Mouse (Mus musculus): ENCODE measurements around the gene Lipt2. TPM values are rescaled to one million over a fixed set of nuclear protein-coding genes. Genes with fewer than 3 reads are reported as not detected.

Gene Lipt2
- polyA plus RNA-seq (2014; fragmentation: Nextera tagmentation; extraction: Ambion mirVana): 19.2 and 20.2 TPM in 2 replicates

- Histone ChIP-seq H3K27ac (peak within 1 kb of the TSS; percentile 88), H3K4me1 (replicated peaks; ENCODE audit: control insufficient read depth, insufficient read depth, low read length) (0 out of 2 replicates have a peak, but pooled peaks cover 4% of the 10 kb centered on the region), H3K27me3 (ENCODE audit: control insufficient read depth, insufficient read depth, low read length) (no peaks in the 10 kb centered on the region), H3K4me3 (replicated peaks; ENCODE audit: low read length) (peak within 1 kb of the TSS; percentile 83), H3K9me3 (ENCODE audit: control insufficient read depth, low read length) (no peaks in the 10 kb centered on the region), H3K9ac (peak within 1 kb of the TSS; percentile 81), H3K36me3 (replicated peaks; ENCODE audit: control insufficient read depth, insufficient read depth) (no peaks in the 10 kb centered on the region), H3K4me2 (replicated peaks) (peak within 1 kb of the TSS; percentile 79)
- peak; percentile 97 for ATAC-seq (ENCODE audit: low FRiP score)
- WGBS: under 1% methylated on average over 78 of the region's 78 CpGs
- peak; percentile 87 for DNase-seq (ENCODE audit: low spot score)
Observed at GRCm38 (mm10) chr7:100159105-100159841, at the start of gene Lipt2. Lipt2 (plus strand) TSS chr7:100159277.

GRCm38 (mm10) chr7:100111506-100111905 lies 47.6 kb upstream of the Lipt2 start:
- H3K9ac ChIP-seq: no peak overlapping the region
- H3K4me1 ChIP-seq (replicated peaks; ENCODE audit: control insufficient read depth, insufficient read depth, low read length): no peaks in the 10 kb centered on the region
- no peak overlapping the region for H3K4me2 ChIP-seq (replicated peaks)
- DNase-seq (ENCODE audit: low spot score): no peak
- H3K27ac ChIP-seq: no peak overlapping the region
- WGBS: 83% methylated on average over 10 of the region's 10 CpGs
- H3K27me3 ChIP-seq (ENCODE audit: control insufficient read depth, insufficient read depth, low read length): no peaks in the 10 kb centered on the region
- H3K36me3 ChIP-seq (replicated peaks; ENCODE audit: control insufficient read depth, insufficient read depth): peaks cover 64% of the 10 kb centered on the region
- no peak overlapping the region for H3K4me3 ChIP-seq (replicated peaks; ENCODE audit: low read length)
- no peak for ATAC-seq (ENCODE audit: low FRiP score)
- no peaks in the 10 kb centered on the region for H3K9me3 ChIP-seq (ENCODE audit: control insufficient read depth, low read length)

- 86% methylated on average over 7 of the region's 7 CpGs for WGBS
- no peaks in the 10 kb centered on the region for H3K4me1 ChIP-seq (replicated peaks; ENCODE audit: control insufficient read depth, insufficient read depth, low read length)
- H3K4me2 ChIP-seq (replicated peaks): no peak overlapping the region
- no peak overlapping the region for H3K4me3 ChIP-seq (replicated peaks; ENCODE audit: low read length)
- H3K9me3 ChIP-seq (ENCODE audit: control insufficient read depth, low read length): no peaks in the 10 kb centered on the region
- ATAC-seq (ENCODE audit: low FRiP score) (no peak), DNase-seq (ENCODE audit: low spot score) (no peak)
- H3K27me3 ChIP-seq (ENCODE audit: control insufficient read depth, insufficient read depth, low read length): no peaks in the 10 kb centered on the region
- H3K36me3 ChIP-seq (replicated peaks; ENCODE audit: control insufficient read depth, insufficient read depth): peaks cover 76% of the 10 kb centered on the region
- H3K9ac ChIP-seq: no peak overlapping the region
- H3K27ac ChIP-seq: no peak overlapping the region
Observed at GRCm38 (mm10) chr7:100113821-100114220, 45.3 kb upstream of the Lipt2 start.

- WGBS: 91% methylated on average over 6 of the region's 6 CpGs
- Histone ChIP-seq H3K4me1 (replicated peaks; ENCODE audit: control insufficient read depth, insufficient read depth, low read length) (no peaks in the 10 kb centered on the region), H3K27me3 (ENCODE audit: control insufficient read depth, insufficient read depth, low read length) (no peaks in the 10 kb centered on the region), H3K9ac (no peak overlapping the region), H3K36me3 (replicated peaks; ENCODE audit: control insufficient read depth, insufficient read depth) (peaks cover 76% of the 10 kb centered on the region), H3K4me3 (replicated peaks; ENCODE audit: low read length) (no peak overlapping the region), H3K9me3 (ENCODE audit: control insufficient read depth, low read length) (no peaks in the 10 kb centered on the region), H3K4me2 (replicated peaks) (no peak overlapping the region), H3K27ac (no peak overlapping the region)
- no peak for ATAC-seq (ENCODE audit: low FRiP score)
- no peak for DNase-seq (ENCODE audit: low spot score)
Observed at GRCm38 (mm10) chr7:100114279-100114678, 44.8 kb upstream of the Lipt2 start.

- no peaks in the 10 kb centered on the region for H3K9me3 ChIP-seq (ENCODE audit: control insufficient read depth, low read length)
- H3K4me2 ChIP-seq (replicated peaks): peak overlapping the region; percentile 89
- ATAC-seq (ENCODE audit: low FRiP score) (peak; percentile 59), DNase-seq (ENCODE audit: low spot score) (peak; percentile 24)
- H3K27me3 ChIP-seq (ENCODE audit: control insufficient read depth, insufficient read depth, low read length): no peaks in the 10 kb centered on the region
- peak overlapping the region; percentile 96 for H3K4me3 ChIP-seq (replicated peaks; ENCODE audit: low read length)
- peaks cover 9% of the 10 kb centered on the region; the same call in 1 of the 2 replicates for H3K4me1 ChIP-seq (replicated peaks; ENCODE audit: control insufficient read depth, insufficient read depth, low read length)
- peak overlapping the region; percentile 81 for H3K9ac ChIP-seq
- H3K27ac ChIP-seq: peak overlapping the region; percentile 82
- peaks cover 26% of the 10 kb centered on the region for H3K36me3 ChIP-seq (replicated peaks; ENCODE audit: control insufficient read depth, insufficient read depth)
- WGBS: 1% methylated on average over 25 of the region's 25 CpGs
Observed at GRCm38 (mm10) chr7:100120791-100121261, 38.3 kb upstream of the Lipt2 start.

GRCm38 (mm10) chr7:100121376-100121789 lies 37.7 kb upstream of the Lipt2 start, which contains the start of gene Pold3:
Pold3 (minus strand) TSS chr7:100121565.
- peak within 1 kb of the TSS; percentile 81 for H3K9ac ChIP-seq
- peak; percentile 95 for ATAC-seq (ENCODE audit: low FRiP score)
- H3K27me3 ChIP-seq (ENCODE audit: control insufficient read depth, insufficient read depth, low read length): no peaks in the 10 kb centered on the region
- WGBS: under 1% methylated on average over 33 of the region's 33 CpGs
- DNase-seq (ENCODE audit: low spot score): peak; percentile 99
- no peaks in the 10 kb centered on the region for H3K9me3 ChIP-seq (ENCODE audit: control insufficient read depth, low read length)
- peak within 1 kb of the TSS; percentile 82 for H3K27ac ChIP-seq
- H3K4me3 ChIP-seq (replicated peaks; ENCODE audit: low read length): peak within 1 kb of the TSS; percentile 96
- H3K36me3 ChIP-seq (replicated peaks; ENCODE audit: control insufficient read depth, insufficient read depth): peaks cover 26% of the 10 kb centered on the region
- H3K4me2 ChIP-seq (replicated peaks): peak within 1 kb of the TSS; percentile 89
- H3K4me1 ChIP-seq (replicated peaks; ENCODE audit: control insufficient read depth, insufficient read depth, low read length): peaks cover 9% of the 10 kb centered on the region; the same call in 1 of the 2 replicates

- H3K9me3 ChIP-seq (ENCODE audit: control insufficient read depth, low read length): no peaks in the 10 kb centered on the region
- no peak overlapping the region for H3K4me3 ChIP-seq (replicated peaks; ENCODE audit: low read length)
- H3K4me2 ChIP-seq (replicated peaks): no peak overlapping the region
- H3K27ac ChIP-seq: no peak overlapping the region
- 57% methylated on average over 6 of the region's 6 CpGs for WGBS
- ATAC-seq (ENCODE audit: low FRiP score) (no peak), DNase-seq (ENCODE audit: low spot score) (peak; percentile 51)
- no peaks in the 10 kb centered on the region for H3K27me3 ChIP-seq (ENCODE audit: control insufficient read depth, insufficient read depth, low read length)
- H3K36me3 ChIP-seq (replicated peaks; ENCODE audit: control insufficient read depth, insufficient read depth): peaks cover 7% of the 10 kb centered on the region
- no peak overlapping the region for H3K9ac ChIP-seq
- H3K4me1 ChIP-seq (replicated peaks; ENCODE audit: control insufficient read depth, insufficient read depth, low read length): peaks cover 9% of the 10 kb centered on the region; the same call in 1 of the 2 replicates
Observed at GRCm38 (mm10) chr7:100123486-100123885, 35.6 kb upstream of the Lipt2 start.

- Histone ChIP-seq H3K9me3 (ENCODE audit: control insufficient read depth, low read length) (no peaks in the 10 kb centered on the region), H3K36me3 (replicated peaks; ENCODE audit: control insufficient read depth, insufficient read depth) (no peaks in the 10 kb centered on the region), H3K4me1 (replicated peaks; ENCODE audit: control insufficient read depth, insufficient read depth, low read length) (peaks cover 9% of the 10 kb centered on the region; the same call in 1 of the 2 replicates), H3K4me2 (replicated peaks) (no peak overlapping the region), H3K9ac (no peak overlapping the region), H3K27me3 (ENCODE audit: control insufficient read depth, insufficient read depth, low read length) (no peaks in the 10 kb centered on the region), H3K27ac (no peak overlapping the region), H3K4me3 (replicated peaks; ENCODE audit: low read length) (no peak overlapping the region)
- ATAC-seq (ENCODE audit: low FRiP score) (no peak), DNase-seq (ENCODE audit: low spot score) (no peak)
- WGBS: 71% methylated on average over 2 of the region's 2 CpGs
Observed at GRCm38 (mm10) chr7:100124211-100124610, 34.9 kb upstream of the Lipt2 start.

- Histone ChIP-seq H3K27ac (no peak overlapping the region), H3K4me3 (replicated peaks; ENCODE audit: low read length) (no peak overlapping the region), H3K9ac (no peak overlapping the region), H3K27me3 (ENCODE audit: control insufficient read depth, insufficient read depth, low read length) (no peaks in the 10 kb centered on the region), H3K36me3 (replicated peaks; ENCODE audit: control insufficient read depth, insufficient read depth) (no peaks in the 10 kb centered on the region), H3K4me2 (replicated peaks) (no peak overlapping the region), H3K9me3 (ENCODE audit: control insufficient read depth, low read length) (no peaks in the 10 kb centered on the region), H3K4me1 (replicated peaks; ENCODE audit: control insufficient read depth, insufficient read depth, low read length) (peaks cover 6% of the 10 kb centered on the region; the same call in 1 of the 2 replicates)
- DNase-seq (ENCODE audit: low spot score) (no peak), ATAC-seq (ENCODE audit: low FRiP score) (no peak)
- WGBS: 66% methylated on average over 4 of the region's 4 CpGs
Observed at GRCm38 (mm10) chr7:100125166-100125565, 33.9 kb upstream of the Lipt2 start.
